Mouse (Mus musculus) adrenal gland, postnatal 4 days (tissue): Measurements from ENCODE around the gene Zfp383. TPM values are rescaled to one million over a fixed set of nuclear protein-coding genes. Genes with fewer than 3 reads are reported as not detected.
"Not testable (repeated sequence)": the region's sequence is repeated elsewhere in the genome, so short reads cannot be mapped to it uniquely, and the experiment has no call there.

Experiments
- DNase-seq, 2 experiments: peaks; one replicate each; pipeline ENCODE4 v3.0.0; 2021 to 2022; ENCODE audit warnings: low spot score in 2 of 2, mixed read lengths in 2 of 2
- microRNA-seq: library from miRNA; unstranded; fragments of <30 nt; microRNA quantifications from one replicate; pipeline ENCODE4 v1.2.0, GENCODE M21; 2021
- total RNA-seq, 2 experiments: library from RNA; stranded (reverse); gene quantifications; 2 replicates each; pipeline ENCODE4 v1.2.3; 2021

Gene Zfp383
- total RNA-seq, 2 experiments from 2014 or later = 11.0 to 12.1 TPM

DNA sequence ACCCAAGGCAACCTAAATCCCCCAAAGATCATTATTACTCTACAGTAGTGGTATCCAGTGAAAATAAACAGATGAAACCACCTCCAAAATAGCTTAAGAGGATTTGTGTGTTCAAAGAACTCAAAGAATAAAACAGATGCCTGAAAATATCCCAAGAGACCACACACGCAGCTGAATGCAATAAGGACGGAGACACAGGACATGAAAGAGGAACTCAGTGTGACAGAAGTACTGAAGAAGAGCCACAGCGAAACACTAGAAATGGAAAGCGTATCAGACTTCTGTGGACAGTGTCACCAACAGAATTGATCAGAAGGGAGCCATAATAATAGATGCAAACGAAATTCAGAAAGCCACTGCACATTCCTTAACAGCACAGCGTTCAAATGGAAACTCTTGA lies 30.8 kb downstream of the Zfp383 start:
- DNase-seq = no peak

DNA sequence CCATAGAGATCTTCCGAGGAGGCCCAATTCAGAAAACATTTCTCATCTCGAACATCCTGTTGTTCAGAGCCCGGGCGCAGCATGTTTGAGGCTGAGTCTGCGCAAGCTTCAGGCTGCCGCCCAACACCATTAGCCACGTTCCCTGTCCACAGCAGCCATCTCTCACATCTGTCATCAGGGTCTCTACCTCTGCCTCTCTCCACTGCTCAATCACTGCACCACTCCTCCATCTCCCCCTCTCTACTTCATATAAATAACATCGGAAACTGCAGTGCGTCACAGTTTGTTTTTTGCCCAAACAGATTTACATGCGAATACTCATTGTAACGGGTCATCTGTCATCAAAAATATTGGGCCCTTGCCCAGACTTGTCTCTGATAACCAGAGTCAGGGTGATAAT lies 33.0 kb downstream of the Zfp383 start:
- DNase-seq = no peak

DNA sequence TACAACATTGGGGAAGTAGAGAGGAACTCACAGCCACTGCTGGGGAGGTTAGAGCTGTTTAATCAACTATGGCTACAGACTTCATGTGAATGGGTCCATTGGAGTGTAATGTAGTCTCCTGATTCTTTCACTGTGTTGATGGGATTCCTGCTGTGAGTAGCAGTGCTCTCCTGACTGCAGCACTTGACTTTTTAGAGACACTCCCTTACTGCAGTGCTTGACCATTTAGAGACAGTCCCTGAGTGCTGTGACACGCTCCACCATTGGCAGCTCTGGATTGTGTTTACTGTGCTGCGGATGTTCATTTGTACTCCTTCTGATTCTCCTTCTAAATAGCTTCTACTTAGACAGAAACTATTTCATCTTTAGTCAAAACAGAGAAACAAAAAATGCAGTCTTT lies 34.7 kb downstream of the Zfp383 start:
- no peak for DNase-seq

DNA sequence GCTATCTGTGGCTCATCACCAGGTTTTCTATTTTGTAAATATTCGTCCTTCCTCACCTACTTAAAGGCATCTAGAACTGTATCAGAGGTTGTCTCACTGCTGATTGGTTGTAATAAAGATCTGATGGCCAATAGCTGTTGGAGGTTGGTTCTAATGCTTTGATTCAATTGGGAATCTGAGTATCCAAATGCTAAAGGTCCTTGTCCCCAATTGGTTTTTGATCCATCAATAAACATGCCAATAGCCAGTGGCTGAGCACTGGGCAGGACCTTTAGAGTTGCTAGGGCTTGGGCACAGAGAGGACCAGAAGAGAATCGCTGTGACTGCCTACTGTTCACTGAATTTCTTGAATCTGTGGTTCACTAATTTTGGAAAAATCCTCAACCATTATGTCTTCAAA lies 35.7 kb downstream of the Zfp383 start:
- DNase-seq = no peak

DNA sequence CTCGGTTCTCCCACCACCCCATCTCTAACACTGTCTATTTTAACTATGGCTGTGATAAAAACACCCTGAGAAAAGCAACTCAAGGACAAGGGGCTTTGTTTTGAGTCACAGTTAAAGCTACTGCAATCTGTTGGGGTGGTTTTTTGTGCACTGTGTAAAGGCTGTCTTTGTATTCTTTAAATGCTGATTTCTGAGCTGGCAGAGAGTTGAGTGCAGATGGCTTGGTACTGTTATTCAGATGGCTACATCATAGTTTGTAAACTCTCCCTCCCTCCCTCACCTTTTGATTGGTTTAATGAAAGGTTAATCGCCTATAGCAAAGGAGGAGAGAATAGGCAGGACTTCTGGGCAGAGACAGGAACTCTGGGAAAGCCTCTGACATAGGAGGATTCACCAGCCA lies 36.2 kb downstream of the Zfp383 start:
- no peak for DNase-seq

DNA sequence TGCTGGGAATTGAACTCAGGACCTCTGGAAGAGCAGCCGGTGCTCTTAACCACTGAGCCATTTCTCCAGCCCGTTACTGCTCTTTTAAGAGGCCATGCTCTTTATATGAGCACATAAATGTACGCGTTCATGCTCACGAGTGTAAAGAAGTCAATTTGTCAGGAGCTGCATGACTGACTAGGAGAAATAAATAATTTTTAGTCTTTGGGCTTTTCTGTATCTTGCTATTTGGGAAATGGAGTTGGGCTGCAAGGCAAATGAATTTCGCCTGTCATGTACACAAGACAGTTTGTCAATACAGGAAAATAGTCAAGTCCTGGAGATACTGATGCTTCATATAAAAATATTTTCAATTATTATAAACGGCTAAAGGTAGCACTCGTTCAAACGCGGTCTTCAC lies 45.1 kb downstream of the Zfp383 start:
- DNase-seq = no peak

DNA sequence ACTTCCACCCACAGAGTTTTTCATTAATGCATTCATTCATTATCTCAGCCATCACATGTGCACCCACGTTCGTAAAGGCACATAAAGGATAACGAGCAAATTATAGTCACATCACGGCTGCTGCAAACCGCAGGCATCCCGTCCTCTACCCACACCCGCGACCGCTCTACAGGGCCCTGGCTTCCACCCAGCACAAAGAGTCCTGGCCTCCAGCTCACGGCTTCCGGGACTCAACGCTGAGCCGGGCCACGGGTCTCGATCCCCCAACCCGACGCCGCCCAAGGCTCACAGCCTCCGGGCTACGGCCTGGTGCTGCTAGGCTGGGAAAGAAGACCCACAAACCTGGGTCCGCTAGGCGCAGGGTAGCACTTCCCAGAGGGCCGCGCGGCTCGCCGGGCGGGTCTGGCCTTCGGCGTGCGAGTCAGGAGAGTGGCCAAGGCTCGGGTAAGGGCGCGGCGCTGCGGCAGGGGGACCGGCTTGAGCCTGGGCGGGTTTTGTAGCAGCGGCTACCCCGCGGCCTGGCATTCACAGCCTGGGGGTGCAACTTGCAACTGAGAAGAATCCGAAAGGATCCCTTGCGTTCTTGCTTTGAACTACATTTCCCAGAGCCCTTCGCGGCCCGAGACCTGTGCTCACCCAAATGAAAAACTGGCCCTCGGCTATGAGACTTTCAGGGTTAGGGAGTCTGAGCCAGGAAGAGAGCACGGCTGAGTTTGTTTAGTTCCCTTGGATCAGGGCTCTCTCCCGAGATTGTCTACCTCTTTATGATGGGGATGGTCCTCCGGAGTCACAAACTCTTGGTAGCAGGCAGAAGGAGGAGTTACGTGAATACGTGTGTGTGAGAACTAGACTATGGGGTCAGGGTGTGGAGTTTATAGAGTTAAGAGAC lies 45.7 kb downstream of the Zfp383 start, which contains the start of gene Zfp74:
Gene Zfp74 (minus strand): TSS at position 577 of the 889 bp plus-strand sequence.
- DNase-seq = peak; percentile 35 to 67

DNA sequence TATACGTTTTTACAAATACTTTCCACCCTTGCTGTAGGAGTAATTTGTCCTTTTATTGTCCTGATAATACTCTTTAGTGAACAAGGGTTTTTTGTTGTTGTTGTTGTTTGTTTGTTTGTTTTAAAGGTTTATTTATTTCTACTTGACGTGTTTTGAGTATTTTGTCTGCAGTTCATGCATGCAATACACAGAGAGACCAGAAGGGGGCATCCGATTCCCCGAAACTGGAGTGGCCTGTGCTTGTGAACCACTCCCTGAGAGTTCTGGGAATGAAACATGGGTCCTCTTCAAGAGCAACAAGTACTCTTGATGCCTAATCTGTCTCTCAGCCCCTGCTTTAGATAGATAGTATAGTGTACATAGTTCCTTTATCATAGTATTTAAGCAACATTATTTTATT lies 46.7 kb downstream of the Zfp383 start:
- DNase-seq = peak in 1 of 2 experiments; percentile 13

DNA sequence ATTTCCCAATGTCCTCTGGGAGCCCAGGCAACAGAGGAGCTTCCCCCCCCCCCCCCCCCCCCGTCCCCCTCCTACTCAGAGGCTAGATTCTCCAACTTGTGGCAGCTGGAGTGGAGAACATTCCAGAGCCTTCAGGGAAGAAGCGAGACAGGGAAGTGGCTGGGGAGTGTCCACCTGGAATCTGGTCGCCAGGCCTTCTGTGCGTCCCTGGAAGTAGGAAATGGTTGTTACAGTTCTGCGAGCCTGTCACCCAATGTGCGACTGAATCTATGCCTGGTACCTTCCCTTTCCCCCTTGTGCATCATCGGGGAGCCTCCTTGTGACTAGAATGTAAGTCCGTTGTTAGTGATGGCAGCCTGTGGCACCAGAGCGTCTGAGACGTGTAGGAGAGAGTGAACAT lies 48.2 kb downstream of the Zfp383 start:
- no peak for DNase-seq

DNA sequence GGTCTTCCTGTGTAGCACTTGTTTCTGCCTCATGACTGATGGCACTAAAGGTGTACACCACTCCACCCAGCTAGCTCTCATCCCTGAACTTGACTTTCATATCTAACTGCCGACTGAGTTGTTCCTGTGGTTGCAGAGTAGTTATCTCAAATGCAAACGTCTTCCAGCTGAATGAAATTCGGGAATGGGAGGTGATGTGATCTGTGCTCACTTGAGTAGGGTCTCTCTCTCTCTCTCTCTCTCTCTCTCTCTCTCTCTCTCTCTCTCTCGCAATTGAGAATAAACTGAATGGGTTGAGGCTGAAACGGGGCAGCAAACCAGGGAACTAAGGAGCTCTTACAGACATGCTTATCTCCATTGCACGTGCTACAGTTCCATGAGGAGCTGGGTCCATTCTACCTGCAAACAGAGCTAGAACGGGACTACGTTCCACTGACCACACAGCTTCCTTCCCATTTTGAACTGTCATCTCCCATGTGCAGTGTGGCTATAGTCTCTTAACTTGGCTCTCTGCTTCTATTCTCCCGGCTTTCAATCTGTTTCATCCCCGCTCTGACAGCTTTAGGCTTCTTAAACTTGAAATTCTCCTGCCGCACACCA lies 50.2 kb downstream of the Zfp383 start:
- no peak for DNase-seq

DNA sequence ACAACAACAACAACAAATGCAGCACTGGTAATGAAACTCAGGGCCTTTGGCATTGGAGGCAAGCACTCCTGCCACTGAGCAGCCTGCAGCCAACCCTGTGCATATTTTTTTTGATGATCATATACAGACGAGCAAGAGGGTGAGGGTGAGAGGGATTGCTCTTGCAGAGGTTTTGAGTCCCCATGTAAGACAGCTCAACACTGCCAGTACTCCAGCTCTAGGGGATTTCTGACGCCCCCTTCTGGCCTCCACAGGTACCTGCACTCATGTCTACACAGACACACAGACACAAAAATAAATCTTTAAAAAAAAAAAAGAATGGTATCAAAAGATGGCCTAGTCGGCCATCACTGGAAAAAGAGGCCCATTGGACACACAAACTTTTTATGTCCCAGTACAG lies 51.0 kb downstream of the Zfp383 start:
- DNase-seq = no peak

DNA sequence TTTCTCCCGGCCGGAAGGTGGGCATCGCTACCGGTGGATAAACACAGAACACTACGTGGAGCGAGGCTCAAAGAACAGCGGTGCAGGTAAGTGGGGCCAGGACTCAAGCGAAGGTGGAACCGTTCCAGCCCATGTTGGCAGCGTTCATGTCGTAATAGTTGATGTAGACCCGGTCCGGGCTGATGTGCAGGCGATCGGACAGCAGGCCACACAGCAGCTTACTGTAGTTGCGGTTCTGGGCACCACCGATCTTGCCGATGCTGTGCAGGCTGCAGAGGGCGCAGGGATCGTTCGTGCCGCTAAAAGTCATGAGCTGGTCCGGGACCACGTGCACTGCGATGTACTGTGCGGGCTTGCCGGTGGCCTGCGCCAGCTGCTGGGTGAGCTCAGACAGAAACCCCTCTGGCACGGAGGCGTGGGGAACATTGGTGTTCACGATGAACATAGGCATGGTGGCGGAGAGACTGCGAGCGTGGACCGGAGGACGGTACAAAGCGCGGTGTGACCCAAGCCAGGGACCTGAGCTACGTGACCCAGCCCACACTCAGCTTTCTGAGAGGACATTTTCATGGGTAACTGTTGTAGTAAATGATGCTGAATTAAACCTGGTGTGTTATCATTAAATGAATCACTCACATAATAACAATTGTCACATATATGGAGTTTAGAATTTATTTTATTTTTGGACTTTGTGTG lies 57.2 kb downstream of the Zfp383 start:
- not testable (repeated sequence) for DNase-seq

Small RNAs within 50 kb of the gene (microRNA-seq; reads per million reads assigned to microRNA genes)
- gene Mir7668 = not detected

Other genes starting within 250 kb of the Zfp383 start
- gene Catsperg2, start 181.2 kb upstream of the Zfp383 start, total RNA-seq = under 1 TPM; 0.34 to 0.54 TPM
- gene Zfp84, start 139.7 kb upstream of the Zfp383 start, total RNA-seq = 10 to 100 TPM; 14.3 TPM
- gene Zfp30, start 124.2 kb upstream of the Zfp383 start, total RNA-seq = 1 to 10 TPM; 6.8 to 7.3 TPM
- 10 to 100 TPM; 17.9 to 18.4 TPM for gene Zfp790, start 92.1 kb upstream of the Zfp383 start, total RNA-seq
- 1 to 10 TPM; 2.4 to 2.5 TPM for gene Zfp940, start 54.6 kb upstream of the Zfp383 start, total RNA-seq
- gene Zfp420, start 48.2 kb upstream of the Zfp383 start, total RNA-seq = 1 to 10 TPM; 5.2 to 5.4 TPM
- gene Zfp27, start 1.7 kb upstream of the Zfp383 start, total RNA-seq = 10 to 100 TPM; 15.4 to 16.6 TPM
- gene Zfp74, start 45.9 kb downstream of the Zfp383 start, total RNA-seq = 10 to 100 TPM; 13.3 to 16.0 TPM
- 10 to 100 TPM; 22.8 to 26.2 TPM for gene Zfp568, start 75.7 kb downstream of the Zfp383 start, total RNA-seq
- gene Zfp14, start 143.2 kb downstream of the Zfp383 start, total RNA-seq = 1 to 10 TPM; 3.5 to 4.1 TPM
- gene Zfp82, start 164.7 kb downstream of the Zfp383 start, total RNA-seq = 1 to 10 TPM; 1.4 to 2.3 TPM
- gene Gm26920, start 182.2 kb downstream of the Zfp383 start, total RNA-seq = not detected
- 1 to 10 TPM; 6.1 to 7.0 TPM for gene Zfp566, start 182.3 kb downstream of the Zfp383 start, total RNA-seq
- gene Zfp260, start 186.6 kb downstream of the Zfp383 start, total RNA-seq = 10 to 100 TPM; 50.7 to 52.1 TPM
- gene Zfp382, start 213.7 kb downstream of the Zfp383 start, total RNA-seq = 10 to 100 TPM in 1 of 2 experiments, 1 to 10 TPM in 1; 8.0 to 10.2 TPM